Comparison of ENCODE assay signal across 25 mouse cellular contexts in genomic region chr10:70006380-70006779, GRCm38 (mm10).
DNase-seq lines count a peak whose midpoint lies in the region; ATAC-seq and TF ChIP-seq lines count a peak whose summit lies in the region.
"Had no signal": no experiment of that assay in that cellular context is flagged by ENCODE, and none has a peak within 500 bp of the region (broad histone marks: within the 10 kb centered on the region; RNA-seq: fewer than 3 reads in every experiment).

No protein-coding gene starts in this region.

- no peak for TF ChIP-seq CTCF in stomach, postnatal 0 days (IDR thresholded peaks at IDR 0.05; ENCODE audit: low read depth)

- whole genome bisulfite sequencing in kidney, embryonic 15.5 days: 60% methylated on average over 9 of the region's 9 CpGs
- WGBS in stomach, postnatal 0 days: 70% methylated on average over 9 of the region's 9 CpGs

- ATAC-seq in frontal cortex, adult (ENCODE audit: low TSS enrichment): peak; percentile 58
- no peak; the same call in 1 of the 2 replicates for ATAC-seq in kidney, embryonic 15.5 days (replicated peaks; ENCODE audit: low FRiP score)
- ATAC-seq in stomach, postnatal 0 days (ENCODE audit: low FRiP score, low TSS enrichment): no peak
- ATAC-seq: forebrain, embryonic 15.5 days; intestine, embryonic 16.5 days had no signal

- peaks cover 56% of the 10 kb centered on the region for H3K36me3 ChIP-seq in kidney, embryonic 15.5 days
- H3K36me3 ChIP-seq in stomach, postnatal 0 days (ENCODE audit: control insufficient read depth, insufficient read depth, low read length): peaks cover 10% of the 10 kb centered on the region; the same call in 1 of the 2 replicates

- H3K27me3 ChIP-seq in kidney, embryonic 15.5 days: no peaks in the 10 kb centered on the region
- H3K27me3 ChIP-seq in stomach, postnatal 0 days (ENCODE audit: control insufficient read depth, insufficient read depth, low read length): no peaks in the 10 kb centered on the region
- H3K27me3 ChIP-seq: CH12.LX; embryonic facial prominence, embryonic 13.5 days; forebrain, embryonic 15.5 days; hindbrain, embryonic 15.5 days had no signal

- no peak for DNase-seq in frontal cortex, postnatal 36 days (ENCODE audit: low spot score in 2 of 2)
- DNase-seq in kidney, postnatal 36 days: no peak
- peak; percentile 60 for DNase-seq in R1 (ENCODE audit: low read depth, low spot score)
- peak; percentile 11 for DNase-seq in embryo, embryonic 9.5 days (ENCODE audit: extremely low spot score)
- no peak for DNase-seq in stomach, postnatal 0 days (ENCODE audit: low spot score)
- no peak for DNase-seq in gastrocnemius, adult 18-20 months (ENCODE audit: low spot score)
- DNase-seq: adrenal gland, postnatal 14 days; cerebellum, adult 11-12 months; cerebellum, adult 9-10 months; cerebellum, postnatal 25 days; gastrocnemius, adult 2 months; gastrocnemius, postnatal 25 days; heart, adult 18-20 months; heart, postnatal 10 days; kidney, adult 2 months had no signal

- no peak overlapping the region for H3K4me2 ChIP-seq in kidney, embryonic 15.5 days
- no peak overlapping the region for H3K4me2 ChIP-seq in stomach, postnatal 0 days (replicated peaks; ENCODE audit: low read depth)
- H3K4me2 ChIP-seq: embryonic facial prominence, embryonic 13.5 days; forebrain, embryonic 15.5 days; hindbrain, embryonic 15.5 days had no signal

- H3K27ac ChIP-seq in kidney, embryonic 15.5 days: peak overlapping the region; percentile 13; the same call in 1 of the 2 replicates
- H3K27ac ChIP-seq in stomach, postnatal 0 days (replicated peaks): no peak overlapping the region
- H3K27ac ChIP-seq: embryonic facial prominence, embryonic 13.5 days; forebrain, embryonic 10.5 days; forebrain, embryonic 15.5 days; gastrocnemius, adult 2 months; heart, embryonic 10.5 days; hindbrain, embryonic 15.5 days had no signal

- H3K4me3 ChIP-seq in kidney, embryonic 15.5 days (replicated peaks): no peak overlapping the region
- H3K4me3 ChIP-seq in stomach, postnatal 0 days (ENCODE audit: low read depth, low read length): no peak overlapping the region
- H3K4me3 ChIP-seq: embryonic facial prominence, embryonic 13.5 days; erythroblast, embryonic 14.5 days; forebrain, embryonic 10.5 days; forebrain, embryonic 15.5 days; gastrocnemius, adult 2 months; heart, embryonic 10.5 days; hindbrain, embryonic 15.5 days had no signal

- TF ChIP-seq EP300 in stomach, postnatal 0 days (optimal IDR thresholded peaks at IDR 0.05): no peak

- no peak overlapping the region for H3K9ac ChIP-seq in kidney, embryonic 15.5 days
- H3K9ac ChIP-seq in stomach, postnatal 0 days (ENCODE audit: low read length): no peak overlapping the region
- H3K9ac ChIP-seq: embryonic facial prominence, embryonic 13.5 days; forebrain, embryonic 15.5 days; hindbrain, embryonic 15.5 days had no signal

- H3K9me3 ChIP-seq in kidney, embryonic 15.5 days (replicated peaks): no peaks in the 10 kb centered on the region; the same call in 1 of the 2 replicates
- no peaks in the 10 kb centered on the region for H3K9me3 ChIP-seq in stomach, postnatal 0 days (ENCODE audit: control insufficient read depth, low read length)
- H3K9me3 ChIP-seq: embryonic facial prominence, embryonic 13.5 days; forebrain, embryonic 10.5 days; forebrain, embryonic 15.5 days; heart, embryonic 10.5 days; hindbrain, embryonic 15.5 days had no signal

- peaks cover 18% of the 10 kb centered on the region for H3K4me1 ChIP-seq in kidney, embryonic 15.5 days
- no peaks in the 10 kb centered on the region for H3K4me1 ChIP-seq in stomach, postnatal 0 days (replicated peaks; ENCODE audit: control insufficient read depth, insufficient read depth)
- H3K4me1 ChIP-seq: forebrain, embryonic 15.5 days; heart, embryonic 10.5 days; hindbrain, embryonic 15.5 days had no signal

Comparison
In these comparisons a context has a peak if more than half of its experiments do, and no peak if none do; other contexts are left out.
1. DNase-seq: peak in R1 (single experiment) and embryo, embryonic 9.5 days (single experiment); none in frontal cortex, postnatal 36 days (0 of 2), kidney, postnatal 36 days (0 of 2), stomach, postnatal 0 days (single experiment) and gastrocnemius, adult 18-20 months (single experiment).